Mouse (Mus musculus): Measurements from ENCODE around the gene Sun2. TPM values are rescaled to one million over a fixed set of nuclear protein-coding genes. Genes with fewer than 3 reads are reported as not detected.
A peak's percentile ranks its signal among the peaks of the same experiment; 100 is the strongest.

Sun2 gene
- polyA plus RNA-seq, 1 experiment = 101 TPM

- Histone ChIP-seq H3K4me1 (ENCODE audit: control insufficient read depth, insufficient read depth, insufficient read length) (peaks cover 11% of the 10 kb centered on the region; the same call in 1 of the 2 replicates), H3K27ac (ENCODE audit: insufficient read depth, low read length) (no peak overlapping the region), H3K4me3 (ENCODE audit: extremely low read depth, insufficient read depth, insufficient read length) (no peak overlapping the region), H3K36me3 (ENCODE audit: control insufficient read depth, insufficient read depth, low read length) (peaks cover 6% of the 10 kb centered on the region), H3K27me3 (ENCODE audit: control insufficient read depth, insufficient read depth, low read length) (no peaks in the 10 kb centered on the region)
- DNase-seq (ENCODE audit: low read depth in 1 of 2, low spot score in 2 of 2) = no peak
- TF ChIP-seq CTCF (IDR thresholded peaks at IDR 0.05; ENCODE audit: extremely low read depth, insufficient read depth, insufficient read length, insufficient replicate concordance) = no peak
- TF ChIP-seq POLR2A (IDR thresholded peaks at IDR 0.05; ENCODE audit: low read depth, low read length) = no peak
- 75% methylated on average over 3 of the region's 3 CpGs for WGBS
Measured at GRCm38 (mm10) chr15:79695516-79695915, 46.8 kb downstream of the Sun2 start.

DNA sequence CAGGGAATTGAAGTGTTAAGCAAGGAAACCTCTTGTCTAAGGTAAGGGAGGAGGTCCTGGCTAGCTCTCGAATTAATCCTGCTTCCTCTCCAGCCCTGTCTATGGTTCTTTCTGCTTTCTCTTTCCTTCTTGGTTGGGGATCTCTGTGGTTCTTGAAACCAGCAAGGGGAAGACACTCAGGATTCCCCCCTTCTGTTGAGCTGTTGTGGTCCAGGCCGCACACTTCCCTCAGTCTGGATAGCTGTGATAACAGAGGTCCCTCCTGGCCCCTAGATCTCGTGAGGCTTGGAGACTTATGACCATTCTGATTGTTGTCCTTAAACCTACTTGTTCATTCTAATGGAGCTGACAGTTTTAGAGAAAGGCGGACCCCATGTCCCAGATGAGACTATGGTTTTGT is 47.8 kb downstream of the Sun2 start:
- H3K36me3 ChIP-seq (ENCODE audit: control insufficient read depth, insufficient read depth, low read length) = peaks cover 6% of the 10 kb centered on the region
- no peak overlapping the region for H3K4me3 ChIP-seq (ENCODE audit: extremely low read depth, insufficient read depth, insufficient read length)
- TF ChIP-seq POLR2A (IDR thresholded peaks at IDR 0.05; ENCODE audit: low read depth, low read length) (no peak), CTCF (IDR thresholded peaks at IDR 0.05; ENCODE audit: extremely low read depth, insufficient read depth, insufficient read length, insufficient replicate concordance) (no peak)
- no peak for DNase-seq (ENCODE audit: low read depth in 1 of 2, low spot score in 2 of 2)
- WGBS = 44% methylated on average over 4 of the region's 4 CpGs
- peaks cover 11% of the 10 kb centered on the region; the same call in 1 of the 2 replicates for H3K4me1 ChIP-seq (ENCODE audit: control insufficient read depth, insufficient read depth, insufficient read length)
- no peaks in the 10 kb centered on the region for H3K27me3 ChIP-seq (ENCODE audit: control insufficient read depth, insufficient read depth, low read length)
- peak overlapping the region; percentile 69 for H3K27ac ChIP-seq (ENCODE audit: insufficient read depth, low read length)

GRCm38 (mm10) chr15:79693740-79694139 is 48.6 kb downstream of the Sun2 start:
- Histone ChIP-seq H3K36me3 (ENCODE audit: control insufficient read depth, insufficient read depth, low read length) (peaks cover 6% of the 10 kb centered on the region), H3K27me3 (ENCODE audit: control insufficient read depth, insufficient read depth, low read length) (no peaks in the 10 kb centered on the region), H3K4me3 (ENCODE audit: extremely low read depth, insufficient read depth, insufficient read length) (peak overlapping the region; percentile 51), H3K27ac (ENCODE audit: insufficient read depth, low read length) (peak overlapping the region; percentile 69), H3K4me1 (ENCODE audit: control insufficient read depth, insufficient read depth, insufficient read length) (peaks cover 11% of the 10 kb centered on the region; the same call in 1 of the 2 replicates)
- TF ChIP-seq POLR2A (IDR thresholded peaks at IDR 0.05; ENCODE audit: low read depth, low read length) (no peak), CTCF (IDR thresholded peaks at IDR 0.05; ENCODE audit: extremely low read depth, insufficient read depth, insufficient read length, insufficient replicate concordance) (no peak)
- WGBS = 3% methylated on average over 11 of the region's 11 CpGs
- DNase-seq (ENCODE audit: low read depth in 1 of 2, low spot score in 2 of 2) = peak in 1 of 2 experiments; percentile 38

- no peak for DNase-seq (ENCODE audit: low read depth in 1 of 2, low spot score in 2 of 2)
- Histone ChIP-seq H3K27me3 (ENCODE audit: control insufficient read depth, insufficient read depth, low read length) (no peaks in the 10 kb centered on the region), H3K27ac (ENCODE audit: insufficient read depth, low read length) (no peak overlapping the region), H3K4me1 (ENCODE audit: control insufficient read depth, insufficient read depth, insufficient read length) (peaks cover 14% of the 10 kb centered on the region; the same call in 1 of the 2 replicates), H3K4me3 (ENCODE audit: extremely low read depth, insufficient read depth, insufficient read length) (no peak overlapping the region), H3K36me3 (ENCODE audit: control insufficient read depth, insufficient read depth, low read length) (peaks cover 6% of the 10 kb centered on the region)
- TF ChIP-seq CTCF (IDR thresholded peaks at IDR 0.05; ENCODE audit: extremely low read depth, insufficient read depth, insufficient read length, insufficient replicate concordance) (no peak), POLR2A (IDR thresholded peaks at IDR 0.05; ENCODE audit: low read depth, low read length) (no peak)
- 88% methylated on average over 5 of the region's 5 CpGs for WGBS
Measured at GRCm38 (mm10) chr15:79692334-79692733, 50.0 kb downstream of the Sun2 start.

GRCm38 (mm10) chr15:79691023-79691508 is 51.3 kb downstream of the Sun2 start:
- DNase-seq (ENCODE audit: low read depth in 1 of 2, low spot score in 2 of 2) = peak in 1 of 2 experiments; percentile 41
- Histone ChIP-seq H3K27me3 (ENCODE audit: control insufficient read depth, insufficient read depth, low read length) (no peaks in the 10 kb centered on the region), H3K4me3 (ENCODE audit: extremely low read depth, insufficient read depth, insufficient read length) (peak overlapping the region; percentile 83), H3K4me1 (ENCODE audit: control insufficient read depth, insufficient read depth, insufficient read length) (peaks cover 21% of the 10 kb centered on the region; the same call in 1 of the 2 replicates), H3K27ac (ENCODE audit: insufficient read depth, low read length) (peak overlapping the region; percentile 79), H3K36me3 (ENCODE audit: control insufficient read depth, insufficient read depth, low read length) (peaks cover 1% of the 10 kb centered on the region; the same call in 1 of the 2 replicates)
- TF ChIP-seq POLR2A (IDR thresholded peaks at IDR 0.05; ENCODE audit: low read depth, low read length) (no peak), CTCF (IDR thresholded peaks at IDR 0.05; ENCODE audit: extremely low read depth, insufficient read depth, insufficient read length, insufficient replicate concordance) (no peak)
- WGBS = under 1% methylated on average over 40 of the region's 53 CpGs

DNA sequence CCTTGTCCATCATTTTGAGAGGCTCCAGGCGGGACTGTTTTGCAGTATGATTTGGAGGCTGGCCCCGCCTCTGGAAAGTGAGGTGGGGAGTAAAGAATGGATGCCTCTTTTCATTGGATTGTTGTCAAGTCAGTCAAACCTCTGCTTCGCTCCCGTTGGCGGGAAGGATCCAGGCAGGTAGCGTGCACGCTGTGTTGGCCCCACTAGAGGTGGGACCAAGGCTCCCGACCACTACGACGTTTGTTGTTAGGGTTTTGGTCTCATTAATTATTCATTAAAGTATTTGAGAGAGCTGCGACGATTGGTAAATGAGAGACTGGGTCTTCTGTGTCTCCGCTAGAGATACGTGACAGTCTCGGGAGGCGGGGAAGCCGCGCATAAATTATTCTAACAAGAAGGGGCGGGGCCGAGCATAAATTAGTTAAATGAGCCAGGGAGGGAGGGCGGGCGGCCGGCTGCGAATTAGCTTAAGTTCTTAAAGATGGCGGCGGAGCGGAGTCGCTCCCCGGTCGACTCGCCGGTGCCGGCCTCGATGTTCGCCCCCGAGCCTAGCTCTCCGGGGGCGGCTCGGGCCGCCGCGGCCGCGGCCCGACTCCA is 51.8 kb downstream of the Sun2 start, which contains the start of gene Gtpbp1:
Gene Gtpbp1, plus strand, starts transcription at position 420 of the 597 bp plus-strand sequence.
- H3K4me3 ChIP-seq (ENCODE audit: extremely low read depth, insufficient read depth, insufficient read length) = peak within 1 kb of the TSS; percentile 83
- peak; percentile 91 to 99 for DNase-seq (ENCODE audit: low read depth in 1 of 2, low spot score in 2 of 2)
- H3K4me1 ChIP-seq (ENCODE audit: control insufficient read depth, insufficient read depth, insufficient read length) = peaks cover 26% of the 10 kb centered on the region; the same call in 1 of the 2 replicates
- under 1% methylated on average over 43 of the region's 45 CpGs for WGBS
- peaks cover 1% of the 10 kb centered on the region; the same call in 1 of the 2 replicates for H3K36me3 ChIP-seq (ENCODE audit: control insufficient read depth, insufficient read depth, low read length)
- TF ChIP-seq CTCF (IDR thresholded peaks at IDR 0.05; ENCODE audit: extremely low read depth, insufficient read depth, insufficient read length, insufficient replicate concordance) = no peak
- TF ChIP-seq POLR2A (IDR thresholded peaks at IDR 0.05; ENCODE audit: low read depth, low read length) = peak; percentile 66
- peak within 1 kb of the TSS; percentile 79 for H3K27ac ChIP-seq (ENCODE audit: insufficient read depth, low read length)
- no peaks in the 10 kb centered on the region for H3K27me3 ChIP-seq (ENCODE audit: control insufficient read depth, insufficient read depth, low read length)
